Mouse (Mus musculus) stomach, postnatal 0 days (tissue): Measurements from ENCODE around the gene Phf20. TPM values are rescaled to one million over a fixed set of nuclear protein-coding genes. Genes with fewer than 3 reads are reported as not detected.

ENCODE experiments used
- ATAC-seq: fragments of 200-750 bp; cut with Nextera tagmentation; 2 replicates; pipeline ENCODE4 v1.8.0; 2017; ENCODE audit not compliant: low FRiP score, low TSS enrichment
- DNase-seq: peaks from one replicate; pipeline ENCODE4 v3.0.0-alpha.2; 2016; ENCODE audit warnings: low spot score
- H3K27ac ChIP-seq: fragments of 300-500 bp; sonication (generic); replicated peaks from 2 replicates; pipeline ENCODE4 v1.5.1; 2014; ENCODE audit warnings: mild to moderate bottlenecking, control low read depth
- H3K27me3 ChIP-seq: fragments of 300-500 bp; sonication (generic); 2 replicates; pipeline ENCODE4 v1.6.1; 2014; ENCODE audit warnings: low read length; ENCODE audit not compliant: control insufficient read depth, insufficient read depth
- H3K36me3 ChIP-seq: fragments of 300-500 bp; sonication (generic); 2 replicates; pipeline ENCODE4 v1.6.1; 2014; ENCODE audit warnings: low read length, mixed read lengths; ENCODE audit not compliant: control insufficient read depth, insufficient read depth
- H3K4me1 ChIP-seq: fragments of 300-500 bp; sonication (generic); replicated peaks from 2 replicates; pipeline ENCODE4 v1.6.1; 2014; ENCODE audit warnings: antibody characterized with exemption; ENCODE audit not compliant: control insufficient read depth, insufficient read depth
- H3K4me2 ChIP-seq: fragments of 300-500 bp; sonication (generic); replicated peaks from 2 replicates; pipeline ENCODE4 v1.6.1; 2014; ENCODE audit warnings: low read depth, mild to moderate bottlenecking, control low read depth, moderate library complexity
- H3K4me3 ChIP-seq: fragments of 300-500 bp; sonication (generic); 2 replicates; pipeline ENCODE4 v1.5.1; 2014; ENCODE audit warnings: low read depth, low read length, control low read depth
- H3K9ac ChIP-seq: fragments of 300-500 bp; sonication (generic); 2 replicates; pipeline ENCODE4 v1.6.1; 2014; ENCODE audit warnings: mild to moderate bottlenecking, low read length, control low read depth, mixed read lengths
- H3K9me3 ChIP-seq: fragments of 300-500 bp; sonication (generic); 2 replicates; pipeline ENCODE4 v1.6.1; 2016; ENCODE audit warnings: low read length; ENCODE audit not compliant: control insufficient read depth
- CTCF ChIP-seq: IDR thresholded peaks from 2 replicates; pipeline ENCODE4 v1.5.1; 2016; ENCODE audit warnings: antibody characterized with exemption, low read depth, mild to moderate bottlenecking, moderate library complexity
- EP300 ChIP-seq: optimal IDR thresholded peaks from 2 replicates; pipeline ENCODE3; 2016; ENCODE audit warnings: antibody characterized with exemption
- WGBS: fragments of 180-500 bp; shearing (Covaris S2); extraction: QIAGEN DNeasy Blood & Tissue Kit; methylation state at CpG from one replicate; pipeline ENCODE4 v1.1.7; 2014; 5-methylcytosine and 5-hydroxymethylcytosine counted together
- polyA plus RNA-seq: library from polyadenylated mRNA; unstranded; fragments of >200 nt; fragmentation: Nextera tagmentation; extraction: Ambion mirVana; gene quantifications from 2 replicates; pipeline ENCODE4 v1.2.1, GENCODE M21; 2015

The Phf20 gene
- polyA plus RNA-seq, 1 experiment from 2014 or later, result 28.4 TPM

GRCm38 (mm10) chr2:156314811-156315210 is 118.5 kb downstream of the Phf20 start:
- no peak overlapping the region for H3K27ac ChIP-seq
- no peak overlapping the region for H3K9ac ChIP-seq
- no peak overlapping the region for H3K4me3 ChIP-seq
- 95% methylated on average over 6 of the region's 6 CpGs for WGBS
- no peaks in the 10 kb centered on the region for H3K27me3 ChIP-seq
- TF ChIP-seq EP300 (no peak), CTCF (0 out of 2 replicates have a peak, but pooled peaks have one; percentile 8)
- H3K4me1 ChIP-seq, result 0 out of 2 replicates have a peak, but pooled peaks cover 3% of the 10 kb centered on the region
- H3K9me3 ChIP-seq, result no peaks in the 10 kb centered on the region
- no peak overlapping the region for H3K4me2 ChIP-seq
- no peak for DNase-seq
- no peak for ATAC-seq
- no peaks in the 10 kb centered on the region for H3K36me3 ChIP-seq

DNA sequence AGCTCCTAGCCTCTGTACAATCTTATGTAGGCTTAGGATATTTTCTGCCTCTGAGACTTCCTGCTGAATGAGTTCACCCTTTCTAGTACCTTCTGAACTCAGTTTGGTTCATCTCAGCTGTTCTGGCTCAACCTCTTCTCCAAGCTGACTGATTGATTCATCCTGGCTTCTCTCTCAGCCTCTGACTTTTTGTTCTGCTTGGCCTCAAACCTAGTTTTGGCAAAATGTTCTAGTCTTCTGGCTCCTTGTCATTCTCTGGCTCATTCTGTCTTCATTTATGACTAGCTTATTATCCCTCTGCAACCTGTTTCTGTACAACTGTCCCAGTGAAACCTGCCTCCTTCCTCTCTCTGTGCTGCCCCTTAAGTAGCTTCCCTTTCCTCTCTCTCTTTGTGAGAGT is 122.2 kb downstream of the Phf20 start:
- no peak for ATAC-seq
- Histone ChIP-seq H3K36me3 (no peaks in the 10 kb centered on the region), H3K4me1 (no peaks in the 10 kb centered on the region), H3K9ac (no peak overlapping the region), H3K9me3 (no peaks in the 10 kb centered on the region), H3K4me2 (no peak overlapping the region), H3K4me3 (no peak overlapping the region), H3K27ac (no peak overlapping the region), H3K27me3 (no peaks in the 10 kb centered on the region)
- TF ChIP-seq CTCF, result no peak
- no peak for TF ChIP-seq EP300
- DNase-seq, result no peak

DNA sequence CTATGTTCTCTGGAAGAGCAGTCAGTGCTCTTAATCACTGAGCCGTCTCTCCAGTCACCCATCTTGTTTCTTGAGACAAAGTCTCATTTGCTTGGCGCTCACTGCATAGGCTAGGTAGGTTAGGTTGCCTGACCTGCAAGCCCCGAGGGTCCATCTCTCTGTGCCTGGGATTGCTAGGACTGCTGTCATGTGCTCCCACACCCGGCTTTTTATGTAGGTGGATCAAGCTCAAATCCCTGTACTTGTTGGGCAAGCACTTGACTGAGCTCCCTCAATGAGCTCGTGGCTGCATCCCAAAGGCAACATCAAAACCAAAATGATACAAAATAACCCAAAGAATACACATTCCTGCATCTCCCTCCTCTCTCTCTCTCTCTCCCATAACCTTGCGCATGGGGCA is 125.3 kb downstream of the Phf20 start:
- Histone ChIP-seq H3K36me3 (no peaks in the 10 kb centered on the region), H3K9me3 (no peaks in the 10 kb centered on the region), H3K4me2 (no peak overlapping the region), H3K9ac (no peak overlapping the region), H3K4me3 (no peak overlapping the region), H3K27ac (no peak overlapping the region), H3K27me3 (no peaks in the 10 kb centered on the region), H3K4me1 (no peaks in the 10 kb centered on the region)
- TF ChIP-seq EP300 (no peak), CTCF (no peak)
- DNase-seq (no peak), ATAC-seq (no peak)
- 85% methylated on average over 6 of the region's 6 CpGs for WGBS

DNA sequence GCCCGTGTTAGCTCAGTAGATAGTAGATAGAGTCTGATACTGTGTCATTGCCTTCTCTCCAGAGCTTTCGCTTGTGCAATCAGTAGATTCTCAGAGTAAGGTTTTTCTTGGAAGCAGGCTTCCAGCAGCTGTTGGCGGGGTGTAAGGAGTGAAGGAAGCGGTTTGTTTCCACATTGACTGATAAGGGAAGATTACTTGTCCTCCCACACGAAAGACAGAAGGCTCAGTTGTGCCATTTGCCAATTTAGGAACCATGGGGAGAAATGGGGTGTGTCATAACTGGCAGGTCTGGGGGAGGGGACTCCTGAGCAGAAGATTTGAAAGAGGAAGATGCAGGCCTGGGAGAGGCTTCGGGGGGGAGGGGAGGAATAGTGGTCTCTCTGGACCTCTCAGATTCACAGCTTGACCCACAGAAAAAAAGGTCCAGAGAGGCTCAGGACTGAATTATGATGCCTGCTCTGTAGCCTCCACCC is 127.9 kb downstream of the Phf20 start:
- no peaks in the 10 kb centered on the region for H3K9me3 ChIP-seq
- 33% methylated on average over 6 of the region's 6 CpGs for WGBS
- no peak for TF ChIP-seq EP300
- no peak for TF ChIP-seq CTCF
- no peak overlapping the region for H3K9ac ChIP-seq
- H3K4me1 ChIP-seq, result no peaks in the 10 kb centered on the region
- H3K27ac ChIP-seq, result peak overlapping the region; percentile 77
- no peak for DNase-seq
- ATAC-seq, result peak; percentile 64; the same call in 1 of the 2 replicates
- no peaks in the 10 kb centered on the region for H3K36me3 ChIP-seq
- peak overlapping the region; percentile 11 for H3K4me2 ChIP-seq
- H3K4me3 ChIP-seq, result no peak overlapping the region
- no peaks in the 10 kb centered on the region for H3K27me3 ChIP-seq

DNA sequence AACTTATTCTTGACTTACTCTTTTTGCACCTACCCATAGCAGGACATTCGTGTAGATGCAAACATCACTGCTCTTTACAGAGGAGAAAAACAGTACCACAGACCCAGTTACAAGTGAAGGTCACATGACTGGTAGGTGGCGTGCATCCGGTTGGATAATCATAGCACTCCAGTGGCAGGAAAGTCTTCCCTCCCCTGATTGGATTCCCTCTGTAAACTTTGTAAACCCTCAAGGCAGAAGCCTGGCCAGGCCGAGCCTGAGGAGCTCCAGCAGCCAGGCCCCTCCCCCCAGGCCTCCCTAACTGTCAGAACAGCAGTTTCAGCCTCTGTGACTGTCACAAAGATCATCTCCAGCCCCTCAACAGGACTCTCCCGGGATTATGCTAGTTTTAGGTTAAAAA is 128.4 kb downstream of the Phf20 start:
- H3K4me3 ChIP-seq, result no peak overlapping the region
- no peak overlapping the region for H3K9ac ChIP-seq
- H3K4me1 ChIP-seq, result no peaks in the 10 kb centered on the region
- H3K27me3 ChIP-seq, result no peaks in the 10 kb centered on the region
- H3K27ac ChIP-seq, result peak overlapping the region; percentile 77
- peak; percentile 77; the same call in 1 of the 2 replicates for ATAC-seq
- peak; percentile 36 for DNase-seq
- TF ChIP-seq EP300 (no peak), CTCF (no peak)
- peak overlapping the region; percentile 11; the same call in 1 of the 2 replicates for H3K4me2 ChIP-seq
- H3K36me3 ChIP-seq, result no peaks in the 10 kb centered on the region
- WGBS, result 14% methylated on average over 5 of the region's 5 CpGs
- no peaks in the 10 kb centered on the region for H3K9me3 ChIP-seq

DNA sequence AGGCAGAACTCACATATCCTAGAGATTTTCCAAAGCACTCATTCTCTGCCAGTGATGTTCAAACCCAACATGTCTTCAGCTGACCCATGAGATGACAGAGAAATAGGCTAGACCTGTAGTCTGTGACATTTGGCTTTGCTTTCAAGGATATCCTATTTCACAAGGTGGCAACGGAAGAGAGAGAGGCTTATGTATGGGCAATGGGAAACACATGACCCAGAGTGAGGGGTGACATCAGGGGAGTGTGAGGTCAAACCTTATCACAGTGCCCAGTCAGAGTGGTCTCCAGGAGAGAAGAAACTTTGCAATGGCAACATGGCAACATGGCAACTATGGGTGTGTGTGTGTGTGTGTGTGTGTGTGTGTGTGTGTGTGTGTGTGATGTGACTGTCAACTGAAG is 134.4 kb downstream of the Phf20 start:
- no peak for ATAC-seq
- Histone ChIP-seq H3K4me1 (no peaks in the 10 kb centered on the region), H3K4me3 (no peak overlapping the region), H3K27me3 (no peaks in the 10 kb centered on the region), H3K4me2 (no peak overlapping the region), H3K36me3 (no peaks in the 10 kb centered on the region), H3K9ac (no peak overlapping the region), H3K9me3 (no peaks in the 10 kb centered on the region), H3K27ac (no peak overlapping the region)
- DNase-seq, result no peak
- 78% methylated on average over 1 of the region's 1 CpGs for WGBS
- TF ChIP-seq EP300 (no peak), CTCF (no peak)
